Mouse (Mus musculus): ENCODE results near the gene Abca6. TPM values are rescaled to one million over a fixed set of nuclear protein-coding genes. Genes with fewer than 3 reads are reported as not detected.

Abca6 gene
- total RNA-seq (2017): 1.0 to 2.4 TPM (median 1.2 TPM) in 3 replicates

- ATAC-seq (replicated peaks; ENCODE audit: insufficient number of reproducible peaks, low FRiP score, low TSS enrichment, poor library complexity, severe bottlenecking): peak; percentile 85
Observed at GRCm38 (mm10) chr11:110251534-110251933, at the start of gene Abca6. Abca6 (minus strand) TSS chr11:110251776.

DNA sequence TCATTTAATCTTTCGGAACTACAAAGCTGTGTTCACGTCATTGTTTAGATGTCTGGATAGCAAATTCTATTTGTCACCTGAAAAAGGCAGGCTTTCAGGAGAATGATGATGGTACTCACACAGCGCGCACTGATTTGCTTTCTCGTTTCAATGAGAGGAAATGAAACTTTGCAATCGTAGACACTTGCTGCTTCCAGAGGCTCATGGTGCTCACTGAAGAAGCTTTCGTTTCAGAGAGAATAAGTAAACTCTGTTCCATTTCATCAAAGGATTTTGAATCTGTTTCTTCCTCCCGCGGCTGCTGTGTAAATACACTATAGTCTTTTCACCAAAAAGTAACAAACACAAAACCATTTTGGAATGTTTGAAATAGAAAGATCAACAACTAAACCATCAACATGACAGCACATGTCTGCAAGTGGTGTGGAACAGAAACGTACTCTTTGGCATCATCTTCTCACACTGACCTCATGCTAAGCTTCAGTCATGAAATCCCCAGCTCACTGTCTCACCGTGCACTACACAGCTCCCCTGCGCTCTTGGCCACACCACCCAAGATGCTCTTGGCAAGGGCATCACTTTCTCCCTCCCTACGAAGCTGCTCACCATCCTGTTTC, 46.4 kb upstream of the Abca6 start:
- no peak for ATAC-seq (replicated peaks; ENCODE audit: insufficient number of reproducible peaks, low FRiP score, low TSS enrichment, poor library complexity, severe bottlenecking)

- ATAC-seq (replicated peaks; ENCODE audit: insufficient number of reproducible peaks, low FRiP score, low TSS enrichment, poor library complexity, severe bottlenecking): no peak
Observed at GRCm38 (mm10) chr11:110290586-110290985, 39.0 kb upstream of the Abca6 start.

GRCm38 (mm10) chr11:110288423-110288822, 36.8 kb upstream of the Abca6 start:
- no peak for ATAC-seq (replicated peaks; ENCODE audit: insufficient number of reproducible peaks, low FRiP score, low TSS enrichment, poor library complexity, severe bottlenecking)

- no peak for ATAC-seq (replicated peaks; ENCODE audit: insufficient number of reproducible peaks, low FRiP score, low TSS enrichment, poor library complexity, severe bottlenecking)
Observed at GRCm38 (mm10) chr11:110287694-110288093, 36.1 kb upstream of the Abca6 start.

DNA sequence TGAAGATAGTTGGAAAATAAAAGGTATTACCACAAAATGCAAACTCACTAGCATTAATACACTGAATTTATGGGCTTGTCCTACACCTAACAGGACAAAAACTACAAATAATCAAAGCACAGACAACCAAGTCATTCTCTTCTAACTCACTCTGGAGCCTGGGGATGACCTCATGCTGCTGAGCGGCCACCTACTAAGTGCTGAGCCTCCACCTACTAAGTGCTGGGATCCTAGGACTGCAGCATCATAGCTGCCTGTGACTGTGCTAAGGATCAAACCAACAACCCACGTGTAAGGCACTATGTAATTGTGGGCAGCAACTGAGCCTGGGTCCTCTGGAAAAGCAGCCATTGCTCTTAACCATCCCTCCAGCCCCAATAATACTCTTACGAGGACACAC, 34.8 kb upstream of the Abca6 start:
- no peak for ATAC-seq (replicated peaks; ENCODE audit: insufficient number of reproducible peaks, low FRiP score, low TSS enrichment, poor library complexity, severe bottlenecking)

GRCm38 (mm10) chr11:110284849-110285248, 33.3 kb upstream of the Abca6 start:
- no peak for ATAC-seq (replicated peaks; ENCODE audit: insufficient number of reproducible peaks, low FRiP score, low TSS enrichment, poor library complexity, severe bottlenecking)

GRCm38 (mm10) chr11:110284185-110284787, 32.7 kb upstream of the Abca6 start:
- ATAC-seq (replicated peaks; ENCODE audit: insufficient number of reproducible peaks, low FRiP score, low TSS enrichment, poor library complexity, severe bottlenecking): no peak

DNA sequence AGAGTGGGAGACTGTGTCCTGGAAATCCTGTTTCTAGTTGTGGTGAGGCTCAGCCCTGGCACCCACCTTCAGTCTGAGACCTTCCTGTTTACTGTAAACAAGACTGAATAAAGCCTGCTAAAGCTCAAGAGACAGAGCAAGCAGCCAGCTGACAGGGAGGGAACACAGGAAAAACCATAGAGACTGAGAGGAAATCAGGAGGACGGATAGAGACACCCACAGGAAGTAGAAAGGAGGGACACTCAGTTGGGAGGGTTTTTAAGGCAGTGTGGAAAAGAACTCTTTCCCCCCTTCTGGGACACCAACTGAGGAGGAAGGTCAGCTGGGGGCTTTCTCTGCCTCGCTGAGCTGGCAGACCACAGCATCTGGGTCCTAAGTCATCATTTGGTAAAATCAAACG, 23.2 kb upstream of the Abca6 start:
- ATAC-seq (replicated peaks; ENCODE audit: insufficient number of reproducible peaks, low FRiP score, low TSS enrichment, poor library complexity, severe bottlenecking): no peak

DNA sequence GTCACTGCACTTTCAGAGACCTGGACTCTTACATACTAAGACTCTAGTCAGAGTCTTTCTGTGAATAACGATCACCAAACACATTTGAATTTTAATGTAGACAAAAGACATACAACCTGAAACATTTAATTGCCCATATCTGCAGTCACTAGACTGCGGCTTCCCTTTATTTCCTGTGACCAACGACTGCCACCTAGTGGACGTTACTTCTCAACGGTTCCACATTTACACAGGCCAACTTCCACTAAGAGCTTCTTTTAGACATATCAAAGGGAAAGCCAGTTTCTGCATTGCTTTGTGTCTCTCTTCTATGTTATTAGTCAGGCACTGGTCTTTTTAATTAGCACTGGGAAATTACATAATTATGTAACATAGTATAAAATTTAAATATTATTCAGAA, 20.2 kb upstream of the Abca6 start:
- peak; percentile 78 for ATAC-seq (replicated peaks; ENCODE audit: insufficient number of reproducible peaks, low FRiP score, low TSS enrichment, poor library complexity, severe bottlenecking)

DNA sequence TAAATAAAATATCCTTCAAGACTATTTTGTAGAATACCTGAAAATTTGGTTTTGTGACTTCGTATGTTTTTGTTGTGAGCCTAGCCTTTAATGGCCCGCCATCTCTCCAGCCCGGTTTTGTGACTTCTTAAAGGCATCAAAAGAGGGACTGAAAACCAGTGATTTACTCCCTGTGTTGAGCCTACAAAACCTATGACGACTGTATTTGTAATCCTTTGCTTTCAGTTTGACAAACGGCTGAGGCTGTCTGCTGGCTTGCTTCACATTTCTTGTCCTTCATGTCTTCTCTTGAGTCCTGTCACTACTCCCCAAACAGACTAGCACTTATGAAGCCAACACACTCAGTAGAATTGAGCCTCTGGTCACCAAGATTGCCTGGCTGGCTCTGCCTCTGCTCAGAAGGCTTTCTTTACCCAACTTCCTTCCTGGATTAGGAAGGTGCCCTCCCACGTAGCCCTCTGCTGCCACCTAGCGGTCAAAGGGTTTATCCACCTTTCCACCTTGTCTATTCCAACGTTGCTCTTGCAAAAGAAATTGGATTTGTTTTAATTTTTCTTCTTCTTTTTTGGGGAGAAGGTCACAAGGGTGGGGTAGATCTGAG, 16.8 kb upstream of the Abca6 start:
- ATAC-seq (replicated peaks; ENCODE audit: insufficient number of reproducible peaks, low FRiP score, low TSS enrichment, poor library complexity, severe bottlenecking): peak; percentile 93

- ATAC-seq (replicated peaks; ENCODE audit: insufficient number of reproducible peaks, low FRiP score, low TSS enrichment, poor library complexity, severe bottlenecking): no peak
Observed at GRCm38 (mm10) chr11:110267232-110267631, 15.7 kb upstream of the Abca6 start.

DNA sequence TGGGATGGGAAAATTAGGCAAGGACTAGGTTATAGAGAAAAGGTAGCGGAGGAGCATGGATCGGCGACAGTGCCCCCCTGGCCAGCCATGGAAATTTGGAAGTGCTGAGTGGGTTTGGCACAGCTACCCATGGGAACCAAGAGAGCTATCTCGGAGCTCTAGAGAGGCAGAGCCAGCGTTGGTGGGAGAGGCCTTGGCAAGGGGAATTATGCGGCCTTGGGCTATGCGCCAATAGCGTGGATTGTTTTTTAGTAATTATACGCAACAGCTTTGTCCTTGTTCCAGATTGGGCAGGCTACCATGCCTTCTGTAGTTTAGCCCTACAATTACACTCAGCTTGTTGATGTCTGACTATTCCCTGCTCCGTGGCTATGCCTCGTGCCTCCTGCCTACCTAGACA, 15.2 kb upstream of the Abca6 start:
- no peak for ATAC-seq (replicated peaks; ENCODE audit: insufficient number of reproducible peaks, low FRiP score, low TSS enrichment, poor library complexity, severe bottlenecking)

GRCm38 (mm10) chr11:110261867-110262266, 10.3 kb upstream of the Abca6 start:
- ATAC-seq (replicated peaks; ENCODE audit: insufficient number of reproducible peaks, low FRiP score, low TSS enrichment, poor library complexity, severe bottlenecking): no peak

DNA sequence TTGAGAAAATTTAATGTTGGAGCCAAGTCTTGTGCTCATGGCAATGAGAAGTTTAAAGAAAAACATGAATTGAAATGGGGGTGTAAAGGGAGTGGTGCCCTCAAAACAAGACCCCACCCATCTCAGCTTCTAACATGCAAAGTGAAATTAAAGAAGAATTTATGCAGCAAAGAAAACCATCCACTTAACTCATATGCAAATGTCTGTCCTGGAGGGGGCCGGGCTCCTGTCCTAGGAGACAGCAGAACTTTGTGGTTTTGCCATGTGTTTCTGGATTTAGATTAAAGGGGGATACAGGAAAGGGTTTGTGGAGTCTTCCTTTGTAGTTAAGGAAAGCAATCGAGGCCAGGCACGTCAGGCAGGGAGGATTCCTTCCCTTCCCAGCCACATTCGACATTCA, 6.3 kb upstream of the Abca6 start:
- no peak for ATAC-seq (replicated peaks; ENCODE audit: insufficient number of reproducible peaks, low FRiP score, low TSS enrichment, poor library complexity, severe bottlenecking)

DNA sequence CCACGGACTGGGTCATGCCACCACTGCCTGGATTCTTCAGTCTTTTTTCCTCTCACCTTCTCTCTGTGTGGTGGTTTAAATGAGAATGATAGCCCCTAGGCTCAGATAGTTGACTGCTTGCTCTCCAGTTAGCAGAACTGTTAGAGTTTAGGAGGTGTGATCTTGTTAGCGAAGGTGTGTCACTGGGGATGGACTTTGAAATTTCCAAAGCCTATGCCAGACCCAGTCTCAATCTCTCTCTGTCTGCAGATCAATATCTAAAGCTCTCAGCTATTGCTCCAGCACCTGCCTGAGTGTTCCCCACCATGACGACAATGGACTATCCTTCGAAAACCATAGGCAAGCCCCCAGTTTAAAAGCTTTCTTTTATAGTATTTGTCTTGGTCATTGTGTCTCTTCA, 5.5 kb upstream of the Abca6 start:
- no peak for ATAC-seq (replicated peaks; ENCODE audit: insufficient number of reproducible peaks, low FRiP score, low TSS enrichment, poor library complexity, severe bottlenecking)

DNA sequence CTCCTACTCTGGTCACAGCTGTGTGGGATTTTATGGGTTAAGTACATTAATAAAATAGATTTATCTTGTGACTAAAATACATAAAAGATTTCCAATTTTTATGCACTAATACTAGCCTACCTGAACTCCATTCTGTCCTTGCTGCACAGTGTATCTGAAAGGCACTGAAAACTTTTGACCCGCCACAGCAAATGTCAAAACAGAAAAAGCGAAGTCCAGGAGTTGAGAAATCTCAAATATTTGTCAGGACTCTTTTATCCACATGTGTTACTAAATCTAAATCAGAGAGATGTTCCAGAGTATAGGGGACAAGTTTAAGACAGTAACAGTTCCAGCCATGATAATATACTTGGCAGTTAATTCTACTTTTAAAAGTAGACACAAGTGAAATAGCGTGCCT, 680 bp upstream of the Abca6 start:
- no peak for ATAC-seq (replicated peaks; ENCODE audit: insufficient number of reproducible peaks, low FRiP score, low TSS enrichment, poor library complexity, severe bottlenecking)

GRCm38 (mm10) chr11:110244730-110245129, 6.8 kb downstream of the Abca6 start:
- ATAC-seq (replicated peaks; ENCODE audit: insufficient number of reproducible peaks, low FRiP score, low TSS enrichment, poor library complexity, severe bottlenecking): peak; percentile 79

DNA sequence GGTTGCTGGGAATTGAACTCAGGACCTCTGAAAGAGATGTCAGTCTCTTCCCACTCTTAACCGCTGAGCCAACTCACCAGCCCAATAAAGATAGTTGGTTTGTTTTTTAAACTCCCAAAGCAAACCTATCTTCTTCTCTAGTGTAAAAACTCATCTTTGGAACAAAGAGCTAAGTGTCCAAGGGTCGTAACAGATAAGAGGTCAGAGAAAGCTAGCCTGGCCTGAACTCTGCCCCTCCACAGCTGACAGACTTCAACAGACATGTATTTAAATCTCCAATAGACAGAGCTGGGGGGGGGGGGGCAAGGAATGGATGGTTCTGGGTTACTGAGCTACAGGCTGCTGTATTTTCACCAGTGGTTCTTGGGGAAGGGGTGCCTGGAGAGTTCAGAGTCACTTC, 14.1 kb downstream of the Abca6 start:
- ATAC-seq (replicated peaks; ENCODE audit: insufficient number of reproducible peaks, low FRiP score, low TSS enrichment, poor library complexity, severe bottlenecking): no peak

- ATAC-seq (replicated peaks; ENCODE audit: insufficient number of reproducible peaks, low FRiP score, low TSS enrichment, poor library complexity, severe bottlenecking): no peak
Observed at GRCm38 (mm10) chr11:110232975-110233374, 18.6 kb downstream of the Abca6 start.
